Mouse (Mus musculus): ENCODE results near the gene Pdcd1lg2.

The Pdcd1lg2 gene

GRCm38 (mm10) chr19:29410619-29411018 is at the start of gene Pdcd1lg2:
Gene Pdcd1lg2 (plus strand): TSS chr19:29410919.
- TF ChIP-seq GATA4 (IDR thresholded peaks at IDR 0.05; ENCODE audit: insufficient replicate concordance, low read length), result no peak

DNA sequence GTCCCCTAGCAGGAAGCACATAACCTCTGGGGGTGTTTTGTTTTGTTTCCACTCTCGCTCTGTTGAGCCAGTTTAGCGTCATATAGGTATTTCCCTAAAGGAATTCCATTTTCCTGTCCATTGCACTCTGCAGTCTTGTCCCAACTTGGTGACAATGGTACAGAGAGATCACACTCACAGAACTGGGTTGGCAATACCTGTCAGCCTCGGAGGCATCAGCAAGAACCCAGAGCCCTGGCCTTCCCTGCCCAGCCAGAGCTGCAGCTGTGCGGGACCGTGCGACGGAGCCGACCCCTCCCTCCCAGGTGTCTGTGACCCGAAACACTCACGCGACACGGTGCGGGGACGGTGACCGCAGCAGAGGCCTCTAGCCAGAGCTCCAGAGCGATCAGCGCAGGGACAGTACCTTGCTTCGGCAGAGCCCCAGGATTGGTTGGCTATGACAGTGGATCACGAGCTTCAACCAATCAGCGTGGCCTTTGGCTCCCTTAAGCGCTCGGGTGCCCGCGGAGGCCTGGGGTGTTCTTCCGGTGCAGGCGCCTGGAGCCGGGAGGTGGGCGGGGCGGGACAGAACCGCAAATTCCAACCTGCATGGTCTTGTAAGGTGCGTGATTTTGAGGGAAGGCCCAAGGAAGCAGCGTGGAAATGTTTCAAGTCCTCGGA is 49.1 kb upstream of the Pdcd1lg2 start:
- no peak for TF ChIP-seq GATA4 (IDR thresholded peaks at IDR 0.05; ENCODE audit: insufficient replicate concordance, low read length)

DNA sequence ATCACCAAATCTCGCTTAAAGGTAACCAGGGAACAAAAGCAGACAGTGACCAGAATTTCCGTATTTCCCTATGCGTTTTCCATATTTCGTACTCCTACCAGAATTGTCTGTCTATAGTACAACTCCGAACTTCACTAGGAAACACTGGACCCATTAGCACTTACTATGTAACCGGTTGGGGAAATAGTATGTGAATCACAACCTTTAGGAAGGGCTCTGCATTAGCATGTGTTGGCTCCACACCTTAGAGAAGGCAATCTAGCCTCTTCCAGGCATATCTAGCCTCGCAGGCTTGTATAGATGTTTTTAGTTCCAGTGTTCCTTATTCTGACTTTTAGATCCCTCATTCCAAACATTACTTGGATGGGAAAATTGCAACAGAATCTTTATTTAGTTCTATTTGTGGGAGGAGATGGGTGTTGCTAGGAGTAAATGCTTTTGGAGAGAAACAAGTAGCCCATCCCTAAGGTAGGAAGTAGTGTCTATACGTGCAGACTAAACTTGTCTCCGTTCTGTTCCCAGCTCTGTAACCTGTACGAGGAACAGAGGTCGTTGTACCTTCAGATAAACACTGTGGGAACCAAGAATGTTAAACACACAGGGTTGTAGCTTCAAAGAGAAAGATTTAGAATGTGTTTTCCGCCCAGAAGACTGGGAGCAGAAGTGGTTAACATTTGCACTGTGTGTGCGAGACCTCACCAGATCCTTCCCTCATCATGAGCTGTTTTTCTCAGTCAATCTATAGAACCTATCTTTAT is 48.4 kb upstream of the Pdcd1lg2 start:
- no peak for TF ChIP-seq GATA4 (IDR thresholded peaks at IDR 0.05; ENCODE audit: insufficient replicate concordance, low read length)

DNA sequence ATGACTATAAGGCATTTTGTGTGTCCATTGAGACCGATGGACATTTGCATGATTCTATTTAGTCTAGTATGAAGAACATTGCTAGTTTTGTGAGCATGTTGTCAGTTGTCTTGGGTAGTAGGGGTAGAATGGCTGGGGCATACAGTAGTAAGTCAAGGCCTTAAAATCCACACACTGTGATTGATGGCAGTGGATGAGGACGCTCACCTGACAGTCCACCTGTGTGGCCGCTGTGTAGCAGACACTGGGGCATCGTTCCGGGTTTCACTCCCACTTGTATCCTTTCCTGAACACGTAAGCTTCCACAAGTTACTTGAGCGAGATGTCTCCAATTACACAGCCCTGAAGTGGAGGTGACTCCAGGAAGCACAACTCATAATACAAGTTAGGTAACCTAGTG is 47.2 kb upstream of the Pdcd1lg2 start:
- TF ChIP-seq GATA4 (IDR thresholded peaks at IDR 0.05; ENCODE audit: insufficient replicate concordance, low read length), result no peak

GRCm38 (mm10) chr19:29364076-29364475 is 46.6 kb upstream of the Pdcd1lg2 start:
- TF ChIP-seq GATA4 (IDR thresholded peaks at IDR 0.05; ENCODE audit: insufficient replicate concordance, low read length), result no peak

DNA sequence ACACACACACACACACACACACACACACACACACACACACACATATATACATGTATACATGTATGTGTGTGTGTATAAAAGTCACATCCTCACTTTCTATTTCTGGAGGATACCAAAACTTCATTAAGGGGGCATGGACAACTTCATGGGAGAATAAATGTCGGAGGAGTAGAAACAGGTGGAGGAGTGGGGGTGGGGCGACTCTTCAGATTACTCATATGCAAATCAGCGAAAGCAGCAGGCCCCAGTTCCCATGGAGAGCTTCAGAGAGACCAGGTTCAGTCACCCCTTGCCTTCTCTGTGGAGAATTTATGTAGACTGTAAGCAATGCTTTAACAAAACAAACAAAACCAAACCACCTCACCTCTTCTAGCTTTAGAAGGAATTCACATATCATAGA is 45.6 kb upstream of the Pdcd1lg2 start:
- TF ChIP-seq GATA4 (IDR thresholded peaks at IDR 0.05; ENCODE audit: insufficient replicate concordance, low read length), result no peak

- TF ChIP-seq GATA4 (IDR thresholded peaks at IDR 0.05; ENCODE audit: insufficient replicate concordance, low read length), result no peak
These were observed 44.3 kb upstream of the Pdcd1lg2 start for GRCm38 (mm10) chr19:29366226-29366968.

DNA sequence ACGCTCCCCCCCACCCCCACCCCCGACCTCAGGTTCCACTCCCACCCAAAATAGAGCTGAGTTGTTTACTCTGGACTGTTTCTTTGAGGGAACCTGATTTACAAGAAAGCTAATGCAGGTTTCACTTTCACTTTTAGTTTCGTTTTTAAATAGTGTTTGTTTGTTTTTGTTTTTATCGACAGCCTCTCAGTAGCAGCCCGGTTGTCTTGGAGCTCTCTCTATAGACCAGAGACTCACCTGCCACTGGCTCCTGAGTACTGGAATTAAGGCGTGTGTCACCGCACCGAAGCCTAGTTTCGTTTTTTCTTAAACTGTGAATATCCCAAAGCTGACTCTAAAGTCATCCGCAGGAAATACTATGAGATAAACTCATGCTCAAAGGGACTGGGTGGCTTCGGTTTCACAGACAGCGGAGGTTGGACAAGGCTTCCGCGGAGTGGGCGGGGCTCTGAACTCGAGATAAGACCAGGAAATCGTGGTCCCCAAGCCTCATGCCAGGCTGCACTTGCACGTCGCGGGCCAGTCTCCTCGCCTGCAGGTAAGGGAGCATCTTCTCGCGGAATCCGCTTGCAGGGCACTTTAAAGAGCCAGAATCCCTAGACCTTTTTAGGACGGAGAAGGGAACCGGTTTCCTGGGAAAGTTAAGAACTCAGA is 43.6 kb upstream of the Pdcd1lg2 start, which contains the start of the genes Plgrkt and Cd274:
Plgrkt (minus strand) TSS at position 422 of the 654 bp plus-strand sequence.
Cd274 (plus strand) TSS at position 487 of the 654 bp plus-strand sequence.
- TF ChIP-seq GATA4 (IDR thresholded peaks at IDR 0.05; ENCODE audit: insufficient replicate concordance, low read length), result peak; percentile 97

DNA sequence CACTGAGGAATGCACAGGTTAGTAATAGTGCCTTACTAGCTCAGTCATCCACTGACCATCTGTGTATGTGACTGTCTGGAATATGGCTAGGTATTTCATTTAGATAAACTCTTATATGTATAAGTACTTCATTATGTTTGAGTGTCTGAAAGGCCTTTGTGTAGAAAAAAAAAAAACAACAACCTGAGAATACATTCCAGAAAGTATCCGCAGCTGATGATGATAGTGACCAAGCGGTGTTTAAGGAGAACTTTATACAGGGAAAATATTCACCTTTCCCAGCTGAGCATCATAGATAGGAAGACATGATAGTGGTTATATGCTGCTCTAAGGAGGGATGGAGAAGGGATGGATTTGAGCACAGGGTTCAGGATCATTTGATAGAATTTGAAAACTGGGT is 42.7 kb upstream of the Pdcd1lg2 start:
- no peak for TF ChIP-seq GATA4 (IDR thresholded peaks at IDR 0.05; ENCODE audit: insufficient replicate concordance, low read length)

DNA sequence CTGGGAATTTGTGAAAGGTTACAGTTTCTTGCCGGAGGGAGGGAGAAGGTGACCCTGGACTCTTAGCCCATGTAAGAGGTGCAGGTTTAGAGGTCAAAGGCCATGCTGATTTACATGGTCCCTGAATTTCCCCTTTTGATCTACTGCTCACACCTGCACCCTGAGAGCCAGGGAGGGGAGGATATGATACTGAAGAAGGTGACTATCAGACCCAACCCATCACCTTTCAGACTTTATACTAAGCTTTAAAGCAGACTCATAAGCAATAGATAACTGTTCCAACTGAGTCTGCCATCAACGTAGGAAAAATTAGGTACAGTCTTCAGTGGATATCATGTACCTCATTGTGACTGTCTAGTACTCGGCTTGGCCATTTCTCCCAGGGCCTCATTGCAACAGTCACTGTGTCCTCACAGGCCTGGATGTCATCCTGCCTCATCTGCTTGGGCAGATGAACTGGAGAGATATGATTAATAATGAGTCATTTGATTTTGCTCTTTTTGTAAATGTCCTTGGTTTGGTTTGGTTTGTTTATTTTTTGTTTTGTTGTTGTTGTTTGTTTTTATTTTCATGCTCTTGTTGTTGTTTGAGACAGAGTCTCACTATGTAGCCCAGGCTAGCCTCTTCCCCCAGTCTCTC is 41.9 kb upstream of the Pdcd1lg2 start:
- TF ChIP-seq GATA4 (IDR thresholded peaks at IDR 0.05; ENCODE audit: insufficient replicate concordance, low read length), result no peak

DNA sequence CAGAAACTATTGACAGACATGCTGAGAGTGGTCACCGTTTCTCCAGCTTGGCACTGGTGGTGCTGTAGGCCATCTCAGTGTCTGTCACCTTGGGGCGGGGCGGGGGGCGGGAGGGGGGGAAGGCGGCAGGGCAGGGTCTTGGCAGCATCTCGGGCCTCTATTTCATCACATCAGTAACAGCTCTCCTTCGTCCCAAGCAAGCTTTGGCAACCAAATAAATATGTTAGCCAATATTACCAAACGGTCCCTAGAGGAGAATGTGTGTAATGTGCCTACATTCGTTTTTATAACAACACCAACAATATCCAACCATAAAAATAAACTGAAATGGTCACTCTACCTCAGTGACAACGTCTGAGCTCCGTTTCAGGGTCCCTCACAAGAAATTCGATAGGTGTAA is 40.6 kb upstream of the Pdcd1lg2 start:
- no peak for TF ChIP-seq GATA4 (IDR thresholded peaks at IDR 0.05; ENCODE audit: insufficient replicate concordance, low read length)

DNA sequence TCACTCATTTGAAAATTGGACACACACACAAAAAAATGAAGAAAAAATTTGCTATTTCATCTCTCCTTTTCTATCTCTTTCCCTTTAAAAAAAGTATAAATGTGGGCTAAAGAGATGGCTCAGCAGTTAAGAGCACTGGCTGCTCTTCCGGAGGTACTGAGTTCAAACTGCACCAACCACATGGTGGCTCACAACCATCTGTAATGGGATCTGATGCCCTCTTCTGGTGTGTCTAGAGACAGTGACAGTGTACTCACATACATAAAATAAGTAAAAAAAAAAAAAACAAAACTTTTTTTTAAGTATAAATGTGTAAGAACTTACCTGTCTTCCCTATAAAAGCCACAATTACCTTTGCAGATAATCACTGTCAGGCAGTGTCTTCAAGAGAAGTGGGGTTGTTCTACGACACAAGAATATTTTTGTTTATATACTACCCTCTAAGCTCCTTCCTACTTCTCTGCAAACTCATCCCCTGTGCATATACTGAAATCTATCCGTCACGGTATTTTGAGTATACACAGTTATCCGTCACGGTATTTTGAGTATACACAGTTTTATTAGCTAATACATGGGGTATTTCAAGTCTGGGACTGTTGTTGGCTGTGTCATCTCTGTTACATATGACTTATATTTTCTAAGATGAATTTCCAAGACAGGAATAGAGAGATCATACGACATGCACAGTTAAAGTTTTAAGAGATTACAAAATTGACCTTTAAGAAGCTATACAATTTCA is 40.0 kb upstream of the Pdcd1lg2 start:
- no peak for TF ChIP-seq GATA4 (IDR thresholded peaks at IDR 0.05; ENCODE audit: insufficient replicate concordance, low read length)

GRCm38 (mm10) chr19:29371284-29372081 is 39.2 kb upstream of the Pdcd1lg2 start:
- TF ChIP-seq GATA4 (IDR thresholded peaks at IDR 0.05; ENCODE audit: insufficient replicate concordance, low read length), result no peak
